Mouse (Mus musculus) ES-Bruce4 (cell line): ENCODE results near the gene Coro6. TPM values are rescaled to one million over a fixed set of nuclear protein-coding genes. Genes with fewer than 3 reads are reported as not detected.

Experiments
- H3K27ac ChIP-seq: 2 replicates; pipeline ENCODE4 v1.5.1; 2012; ENCODE audit warnings: low read length, inconsistent platforms; ENCODE audit not compliant: insufficient read depth
- H3K27me3 ChIP-seq: 2 replicates; pipeline ENCODE4 v1.6.1; 2012; ENCODE audit warnings: mild to moderate bottlenecking, low read length, inconsistent platforms; ENCODE audit not compliant: control insufficient read depth, poor library complexity, insufficient read depth, severe bottlenecking
- H3K36me3 ChIP-seq: 2 replicates; pipeline ENCODE4 v1.6.1; 2012; ENCODE audit warnings: inconsistent platforms, mild to moderate bottlenecking, low read length, moderate library complexity; ENCODE audit not compliant: control insufficient read depth, poor library complexity, insufficient read depth, severe bottlenecking
- H3K4me1 ChIP-seq: one replicate; pipeline ENCODE4 v1.8.1; 2011; ENCODE audit warnings: low read length; ENCODE audit not compliant: control insufficient read depth, insufficient read depth
- H3K4me3 ChIP-seq: 2 replicates; pipeline ENCODE4 v1.5.1; 2011; ENCODE audit warnings: low read depth, mild to moderate bottlenecking, low read length
- H3K9ac ChIP-seq: 2 replicates; pipeline ENCODE4 v1.6.1; 2012; ENCODE audit warnings: low read depth, mild to moderate bottlenecking, inconsistent platforms; ENCODE audit not compliant: poor library complexity, severe bottlenecking
- H3K9me3 ChIP-seq: replicated peaks from 2 replicates; pipeline ENCODE4 v1.6.1; 2012; ENCODE audit warnings: mild to moderate bottlenecking, low read length, inconsistent platforms; ENCODE audit not compliant: control insufficient read depth, poor library complexity, insufficient read depth, severe bottlenecking
- CTCF ChIP-seq: IDR thresholded peaks from one replicate; pipeline ENCODE4 v1.8.1; 2011; ENCODE audit warnings: low read depth, low read length
- EP300 ChIP-seq: IDR thresholded peaks from 2 replicates; pipeline ENCODE4 v1.6.1; 2011; ENCODE audit warnings: low read depth, low read length; ENCODE audit not compliant: insufficient read depth
- POLR2A ChIP-seq: IDR thresholded peaks from one replicate; pipeline ENCODE4 v1.8.1; 2011; ENCODE audit warnings: low read length; ENCODE audit not compliant: insufficient read depth
- polyA plus RNA-seq: library from polyadenylated mRNA; stranded (reverse); fragments of >200 nt; gene quantifications from 2 replicates; pipeline ENCODE4 v1.2.4, GENCODE M21; 2011; ENCODE audit warnings: low read depth; ENCODE audit not compliant: missing spikeins, insufficient read depth, insufficient read length

Gene Coro6
- polyA plus RNA-seq, 1 experiment: 1.8 TPM

DNA sequence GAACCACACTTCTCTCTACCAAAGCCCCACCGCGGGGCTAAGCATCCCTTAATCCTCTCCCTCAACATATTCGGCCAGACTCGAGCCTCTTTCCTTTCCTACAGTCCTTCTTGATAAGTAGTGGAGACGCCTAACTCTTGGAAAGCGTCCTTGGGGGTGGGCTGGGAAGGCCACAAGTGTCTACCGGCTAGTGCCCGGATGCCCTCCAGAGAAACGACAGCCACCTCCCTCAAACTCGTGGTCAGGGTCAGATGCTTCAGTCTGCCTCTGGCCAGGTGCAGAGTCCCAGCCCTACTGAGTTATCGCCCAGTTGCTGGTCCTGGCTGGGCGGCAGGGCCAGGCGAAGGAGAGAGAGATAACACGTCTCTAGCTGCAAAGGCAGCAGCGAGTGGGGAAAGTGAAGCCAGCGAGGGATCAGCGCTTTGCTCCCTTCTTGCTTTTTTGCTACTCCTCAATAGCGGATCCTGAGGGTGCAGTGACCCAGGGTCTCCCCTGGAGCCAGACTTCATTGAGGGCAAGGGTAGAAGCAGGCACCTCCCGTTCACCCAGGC lies 52.1 kb downstream of the Coro6 start:
- Histone ChIP-seq H3K9ac (peak overlapping the region; percentile 59), H3K36me3 (no peaks in the 10 kb centered on the region), H3K27ac (no peak overlapping the region), H3K4me3 (peak overlapping the region; percentile 18), H3K4me1 (peaks cover 2% of the 10 kb centered on the region), H3K9me3 (no peaks in the 10 kb centered on the region), H3K27me3 (peaks cover 3% of the 10 kb centered on the region; the same call in 1 of the 2 replicates)
- TF ChIP-seq CTCF (no peak), POLR2A (no peak), EP300 (no peak)

DNA sequence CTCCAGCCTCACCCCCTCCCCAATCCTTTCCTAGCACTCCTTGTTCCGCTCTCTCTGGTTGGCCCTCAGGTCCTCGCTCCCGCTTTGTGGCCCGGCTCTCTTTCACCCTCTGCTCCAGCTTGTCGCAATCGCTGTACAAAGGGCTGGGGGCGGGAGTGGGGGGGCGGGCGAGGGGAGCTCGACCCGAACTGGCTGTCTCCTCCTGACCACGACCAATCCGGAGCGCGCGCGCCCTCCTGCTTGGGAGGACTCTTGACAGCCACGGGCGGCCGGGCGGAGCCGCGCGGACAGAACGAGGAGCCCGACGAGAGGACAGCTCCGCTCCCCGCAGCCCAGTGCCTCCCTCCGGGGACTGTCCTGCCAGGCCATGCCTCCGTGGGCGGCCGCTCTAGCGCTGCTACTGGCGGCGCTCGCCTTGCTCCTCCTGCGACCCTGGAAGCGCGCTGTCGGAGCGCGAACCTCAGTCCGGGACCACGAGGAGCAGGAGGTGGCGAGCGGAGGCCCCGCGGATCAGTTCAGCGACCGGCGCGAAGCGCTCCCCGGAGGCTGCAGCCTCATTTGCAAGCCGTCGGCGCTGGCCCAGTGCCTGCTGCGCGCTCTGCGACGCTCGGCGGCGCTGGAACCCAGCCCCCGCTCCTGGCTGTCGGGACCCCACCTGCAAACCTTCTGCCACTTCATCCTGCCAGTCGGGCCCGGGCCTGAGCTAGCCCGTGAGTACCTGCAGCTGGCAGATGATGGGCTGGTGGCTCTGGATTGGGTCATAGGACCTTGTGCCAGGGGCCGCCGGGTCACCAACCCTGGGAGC lies 52.8 kb downstream of the Coro6 start, which contains the start of gene Abhd15:
TSS of gene Abhd15 (plus strand) at position 290 of the 805 bp plus-strand sequence.
- no peaks in the 10 kb centered on the region for H3K9me3 ChIP-seq
- H3K4me1 ChIP-seq: peaks cover 2% of the 10 kb centered on the region
- H3K9ac ChIP-seq: peak within 1 kb of the TSS; percentile 78
- peak within 1 kb of the TSS; percentile 63 for H3K4me3 ChIP-seq
- peaks cover 3% of the 10 kb centered on the region; the same call in 1 of the 2 replicates for H3K27me3 ChIP-seq
- no peak within 1 kb of the TSS for H3K27ac ChIP-seq
- TF ChIP-seq POLR2A (no peak), CTCF (no peak), EP300 (no peak)
- H3K36me3 ChIP-seq: no peaks in the 10 kb centered on the region

DNA sequence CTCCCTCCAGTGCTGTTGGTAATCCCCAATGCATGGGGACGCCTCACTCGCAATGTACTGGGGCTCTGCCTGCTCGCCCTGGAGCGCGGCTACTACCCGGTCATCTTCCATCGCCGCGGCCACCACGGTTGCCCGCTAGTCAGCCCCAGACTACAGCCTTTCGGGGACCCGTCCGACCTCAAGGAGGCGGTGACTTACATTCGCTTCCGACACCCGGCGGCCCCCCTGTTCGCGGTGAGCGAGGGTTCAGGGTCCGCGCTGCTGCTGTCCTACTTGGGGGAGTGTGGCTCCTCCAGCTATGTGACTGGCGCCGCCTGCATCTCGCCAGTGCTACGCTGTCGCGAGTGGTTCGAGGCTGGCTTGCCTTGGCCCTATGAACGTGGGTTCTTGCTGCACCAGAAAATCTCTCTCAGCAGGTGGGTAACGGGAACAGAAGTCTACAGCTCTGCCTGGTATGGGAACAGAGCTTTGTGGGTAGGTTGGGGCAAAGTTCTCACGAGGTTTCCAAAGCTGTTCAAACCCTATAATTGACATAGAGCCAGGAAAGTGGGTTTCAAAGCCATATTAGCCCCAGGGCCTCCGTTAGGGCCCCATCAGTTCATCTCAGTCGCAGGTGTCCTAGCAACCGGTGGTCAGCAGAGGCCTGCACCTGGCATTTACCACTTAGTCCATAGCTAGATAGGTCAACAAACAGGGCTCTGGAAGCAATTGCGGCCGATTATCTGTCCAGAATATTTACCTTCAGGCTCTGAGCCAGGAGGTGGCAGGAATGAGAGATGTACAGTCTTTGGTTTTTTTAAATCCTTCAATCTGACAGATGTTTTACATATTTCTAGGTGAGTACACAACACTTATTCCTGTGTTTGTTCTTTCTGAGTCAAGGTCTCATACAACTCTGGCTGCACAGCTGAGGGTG lies 53.7 kb downstream of the Coro6 start, which contains the start of gene Trp53i13:
TSS of gene Trp53i13 (minus strand) at position 344 of the 916 bp plus-strand sequence.
- H3K36me3 ChIP-seq: no peaks in the 10 kb centered on the region
- H3K27me3 ChIP-seq: peaks cover 3% of the 10 kb centered on the region; the same call in 1 of the 2 replicates
- peak within 1 kb of the TSS; percentile 59 for H3K9ac ChIP-seq
- peaks cover 2% of the 10 kb centered on the region for H3K4me1 ChIP-seq
- no peak for TF ChIP-seq EP300
- no peak for TF ChIP-seq POLR2A
- TF ChIP-seq CTCF: no peak
- H3K27ac ChIP-seq: no peak within 1 kb of the TSS
- H3K9me3 ChIP-seq: no peaks in the 10 kb centered on the region
- H3K4me3 ChIP-seq: peak within 1 kb of the TSS; percentile 63

DNA sequence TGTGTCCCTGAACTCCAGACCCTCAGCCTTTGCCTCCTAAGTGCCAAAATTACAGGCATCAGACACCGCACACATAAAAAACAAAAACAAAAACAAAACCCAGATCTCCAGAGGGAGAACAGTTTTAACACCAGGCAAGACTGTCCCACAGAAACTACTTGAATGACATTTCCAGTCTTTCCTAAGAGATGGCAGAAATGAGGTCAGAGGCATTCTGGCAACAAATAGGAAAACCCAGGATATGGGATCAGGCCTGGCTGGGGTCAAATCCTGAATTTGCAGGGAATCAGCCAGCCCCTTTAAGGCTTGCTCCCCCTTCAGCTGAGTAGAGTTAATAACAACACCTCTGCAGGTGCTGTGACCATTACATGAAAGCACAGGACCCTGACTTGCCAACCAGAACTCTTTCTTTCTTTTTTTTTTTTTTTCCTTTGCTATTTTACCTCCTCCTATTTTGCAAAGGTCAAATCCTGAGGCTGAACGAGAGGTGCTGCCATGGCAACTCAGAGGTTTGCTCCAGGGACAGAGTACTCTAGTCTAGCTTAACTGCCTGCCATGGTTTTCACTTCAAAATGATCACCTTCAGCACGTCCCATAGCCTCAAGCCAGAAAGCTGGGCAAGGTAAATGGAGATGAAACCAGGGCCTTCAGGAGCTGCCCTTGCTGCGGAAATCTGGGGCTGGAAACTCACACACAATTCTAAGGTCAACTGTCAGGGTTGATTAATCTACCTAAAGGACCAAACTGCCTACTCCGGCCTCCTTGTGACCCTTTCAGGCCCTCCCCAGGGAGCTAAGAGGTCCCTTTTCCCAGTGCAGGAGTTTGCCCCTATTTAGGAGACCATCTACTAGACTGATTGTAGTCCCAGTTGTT lies 54.6 kb downstream of the Coro6 start:
- no peaks in the 10 kb centered on the region for H3K36me3 ChIP-seq
- H3K27ac ChIP-seq: no peak overlapping the region
- no peak overlapping the region for H3K4me3 ChIP-seq
- H3K4me1 ChIP-seq: peaks cover 2% of the 10 kb centered on the region
- H3K9me3 ChIP-seq: no peaks in the 10 kb centered on the region
- TF ChIP-seq POLR2A: no peak
- TF ChIP-seq CTCF: no peak
- TF ChIP-seq EP300: no peak
- H3K27me3 ChIP-seq: peaks cover 3% of the 10 kb centered on the region; the same call in 1 of the 2 replicates
- H3K9ac ChIP-seq: no peak overlapping the region

DNA sequence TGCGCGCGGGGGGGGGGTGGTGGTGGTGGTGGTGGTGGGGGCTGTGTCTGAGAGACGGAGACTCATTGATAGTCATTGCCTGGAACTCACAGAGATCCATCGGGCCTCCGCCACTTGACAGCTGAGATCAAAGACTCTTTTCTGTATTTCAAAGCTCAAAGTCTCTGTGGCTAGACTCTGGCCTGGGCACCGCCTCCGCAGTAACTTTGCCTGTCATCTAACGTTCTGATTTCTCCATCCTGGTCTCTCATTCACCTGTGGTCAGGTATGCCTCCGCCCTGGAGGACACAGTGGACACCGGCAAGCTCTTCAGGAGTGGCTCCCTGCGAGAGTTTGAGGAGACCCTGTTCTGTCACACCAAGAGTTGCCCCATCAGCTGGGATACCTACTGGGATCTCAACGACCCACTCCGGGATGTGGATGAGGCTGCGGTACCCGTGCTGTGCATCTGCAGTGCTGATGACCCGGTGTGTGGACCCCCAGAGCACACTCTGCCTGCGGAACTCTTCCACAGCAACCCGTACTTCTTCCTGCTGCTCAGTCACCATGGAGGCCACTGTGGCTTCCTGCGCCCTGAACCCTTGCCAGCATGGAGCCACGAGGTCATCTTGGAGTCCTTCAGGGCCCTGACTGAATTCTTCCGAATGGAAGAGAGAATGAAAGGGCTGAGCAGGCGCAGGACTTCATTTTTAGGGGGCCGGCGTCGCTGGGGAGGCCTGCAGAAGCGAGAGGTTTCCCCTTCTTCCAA lies 56.0 kb downstream of the Coro6 start:
- H3K9me3 ChIP-seq: no peaks in the 10 kb centered on the region
- H3K27ac ChIP-seq: no peak overlapping the region

More for the DNA sequence above, 56.0 kb downstream of the Coro6 start:
- Histone ChIP-seq H3K36me3 (no peaks in the 10 kb centered on the region), H3K9ac (no peak overlapping the region), H3K4me3 (no peak overlapping the region), H3K27me3 (peaks cover 3% of the 10 kb centered on the region; the same call in 1 of the 2 replicates), H3K4me1 (peaks cover 2% of the 10 kb centered on the region)
- no peak for TF ChIP-seq POLR2A
- no peak for TF ChIP-seq EP300
- TF ChIP-seq CTCF: no peak
